Mouse (Mus musculus) spleen, adult 2 months (tissue): Measurements from ENCODE around the gene Snx29.

ENCODE experiments used
- CTCF ChIP-seq: fragments of 200-500 bp; IDR thresholded peaks from 2 replicates; pipeline ENCODE4 v1.5.1; 2011; ENCODE audit warnings: mild to moderate bottlenecking, inconsistent platforms; ENCODE audit not compliant: insufficient read depth, insufficient read length, insufficient replicate concordance; ENCODE audit errors: extremely low read depth
- POLR2A ChIP-seq: fragments of 200-500 bp; IDR thresholded peaks from 2 replicates; pipeline ENCODE4 v1.6.1; 2011; ENCODE audit warnings: low read depth, low read length, inconsistent platforms

DNA sequence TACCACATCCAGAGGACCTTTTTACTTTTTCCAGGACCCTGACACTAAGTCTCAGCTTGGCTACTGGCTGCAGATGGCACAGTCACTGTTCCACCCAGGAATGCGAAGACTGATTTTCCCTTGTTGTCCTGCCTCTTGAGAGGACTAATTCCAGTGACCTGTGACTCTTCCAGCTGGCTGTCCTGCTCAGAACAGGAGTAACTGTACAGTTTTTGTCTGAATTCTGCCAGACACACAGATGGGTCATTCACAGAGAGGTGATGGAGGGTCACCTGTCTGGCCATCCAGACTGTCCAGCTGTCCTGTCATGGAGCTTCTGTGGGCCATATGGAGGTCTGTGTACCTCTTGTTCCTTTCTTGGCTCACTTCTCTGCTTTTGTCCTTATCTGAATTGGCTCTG, 153.6 kb downstream of the Snx29 start:
- TF ChIP-seq CTCF = no peak
- no peak for TF ChIP-seq POLR2A
